ENCODE assay signal across 8 mouse cellular contexts in genomic region chr4:149702210-149702979, GRCm38 (mm10). TPM values are rescaled to one million over a fixed set of nuclear protein-coding genes. Genes with fewer than 3 reads are reported as not detected.
A peak's percentile ranks its signal among the peaks of the same experiment; 100 is the strongest.
DNase-seq lines count a peak whose midpoint lies in the region; ATAC-seq lines count a peak whose summit lies in the region.
"Had no signal": no experiment of that assay in that cellular context is flagged by ENCODE, and none has a peak within 500 bp of the region (broad histone marks: within the 10 kb centered on the region; RNA-seq: fewer than 3 reads in every experiment).

Gene Pik3cd (minus strand): TSS chr4:149702571.

- H3K27ac ChIP-seq in neural tube, embryonic 11.5 days (ENCODE audit: low read depth, low read length), result no peak within 1 kb of the TSS
- peak within 1 kb of the TSS; percentile 23; the same call in 1 of the 2 replicates for H3K27ac ChIP-seq in heart, embryonic 10.5 days
- H3K27ac ChIP-seq: limb, embryonic 13.5 days had no signal

- H3K4me3 ChIP-seq in neural tube, embryonic 11.5 days (ENCODE audit: low read depth, low read length), result no peak within 1 kb of the TSS
- H3K4me3 ChIP-seq in heart, embryonic 10.5 days, result no peak within 1 kb of the TSS
- H3K4me3 ChIP-seq: limb, embryonic 13.5 days had no signal

- no peaks in the 10 kb centered on the region for H3K36me3 ChIP-seq in neural tube, embryonic 11.5 days (ENCODE audit: control insufficient read depth, insufficient read depth, low read length)
- no peaks in the 10 kb centered on the region for H3K36me3 ChIP-seq in heart, embryonic 10.5 days
- H3K36me3 ChIP-seq: limb, embryonic 13.5 days had no signal

- no peak for ATAC-seq in neural tube, embryonic 11.5 days (ENCODE audit: insufficient read depth, low FRiP score, low TSS enrichment)
- ATAC-seq in monocyte, adult 5-6 weeks (replicated peaks; ENCODE audit: insufficient number of reproducible peaks, low FRiP score, low TSS enrichment, poor library complexity, severe bottlenecking), result peak; percentile 64

- WGBS in neural tube, embryonic 11.5 days, result 73% methylated on average over 19 of the region's 19 CpGs
- 63% methylated on average over 19 of the region's 19 CpGs for WGBS in heart, embryonic 10.5 days

- intact Hi-C loops in left cerebral cortex, postnatal 25 days (cut with DNase I), result no loop called here

- H3K27me3 ChIP-seq in neural tube, embryonic 11.5 days (ENCODE audit: control insufficient read depth, insufficient read depth, low read length), result peaks cover 3% of the 10 kb centered on the region; the same call in 1 of the 2 replicates
- peaks cover 25% of the 10 kb centered on the region for H3K27me3 ChIP-seq in heart, embryonic 10.5 days (ENCODE audit: insufficient read depth, poor library complexity, severe bottlenecking)

- no peak within 1 kb of the TSS for H3K4me2 ChIP-seq in neural tube, embryonic 11.5 days (ENCODE audit: low read depth)
- H3K4me2 ChIP-seq: limb, embryonic 13.5 days had no signal

- no peaks in the 10 kb centered on the region for H3K9me3 ChIP-seq in neural tube, embryonic 11.5 days (ENCODE audit: control insufficient read depth, low read length)
- no peaks in the 10 kb centered on the region for H3K9me3 ChIP-seq in heart, embryonic 10.5 days
- H3K9me3 ChIP-seq: limb, embryonic 13.5 days had no signal

- no peaks in the 10 kb centered on the region for H3K4me1 ChIP-seq in neural tube, embryonic 11.5 days (ENCODE audit: control insufficient read depth, insufficient read depth, low read length)
- H3K4me1 ChIP-seq in heart, embryonic 10.5 days, result peaks cover 23% of the 10 kb centered on the region

- no peak for DNase-seq in neural tube, embryonic 11.5 days (ENCODE audit: low spot score)
- DNase-seq in neural tube, embryonic 10.5 days (ENCODE audit: extremely low spot score, low spot score), result no peak
- DNase-seq in heart, embryonic 10.5 days (ENCODE audit: low spot score), result no peak
- peak in 1 of 2 experiments; percentile 38 for DNase-seq in left cerebral cortex, postnatal 25 days (ENCODE audit: low spot score in 2 of 2)
- DNase-seq in urinary bladder, postnatal 25 days (ENCODE audit: low spot score), result no peak
- DNase-seq in urinary bladder, postnatal 36 days (ENCODE audit: low spot score in 2 of 2), result no peak

- no peak within 1 kb of the TSS for H3K9ac ChIP-seq in neural tube, embryonic 11.5 days (ENCODE audit: low read length)
- H3K9ac ChIP-seq: limb, embryonic 13.5 days had no signal

RNA-seq across cellular contexts. Expression of gene Pik3cd, which starts in this region (rescaled TPM):
- polyA plus RNA-seq in neural tube, embryonic 11.5 days (2014; fragmentation: Nextera tagmentation; extraction: Ambion mirVana), result 10.8 and 15.0 TPM in 2 replicates
- polyA plus RNA-seq in heart, embryonic 10.5 days (2016; fragmentation: Nextera tagmentation; extraction: Ambion mirVana), result 3.4 and 4.8 TPM in 2 replicates
- total RNA-seq in left cerebral cortex, postnatal 25 days (2021), result 10 to 100 TPM; 20.0 to 25.9 TPM
- total RNA-seq in monocyte, adult 5-6 weeks (2017), result 112 to 213 TPM (median 125 TPM) in 3 replicates
